In the genomic region with DNA sequence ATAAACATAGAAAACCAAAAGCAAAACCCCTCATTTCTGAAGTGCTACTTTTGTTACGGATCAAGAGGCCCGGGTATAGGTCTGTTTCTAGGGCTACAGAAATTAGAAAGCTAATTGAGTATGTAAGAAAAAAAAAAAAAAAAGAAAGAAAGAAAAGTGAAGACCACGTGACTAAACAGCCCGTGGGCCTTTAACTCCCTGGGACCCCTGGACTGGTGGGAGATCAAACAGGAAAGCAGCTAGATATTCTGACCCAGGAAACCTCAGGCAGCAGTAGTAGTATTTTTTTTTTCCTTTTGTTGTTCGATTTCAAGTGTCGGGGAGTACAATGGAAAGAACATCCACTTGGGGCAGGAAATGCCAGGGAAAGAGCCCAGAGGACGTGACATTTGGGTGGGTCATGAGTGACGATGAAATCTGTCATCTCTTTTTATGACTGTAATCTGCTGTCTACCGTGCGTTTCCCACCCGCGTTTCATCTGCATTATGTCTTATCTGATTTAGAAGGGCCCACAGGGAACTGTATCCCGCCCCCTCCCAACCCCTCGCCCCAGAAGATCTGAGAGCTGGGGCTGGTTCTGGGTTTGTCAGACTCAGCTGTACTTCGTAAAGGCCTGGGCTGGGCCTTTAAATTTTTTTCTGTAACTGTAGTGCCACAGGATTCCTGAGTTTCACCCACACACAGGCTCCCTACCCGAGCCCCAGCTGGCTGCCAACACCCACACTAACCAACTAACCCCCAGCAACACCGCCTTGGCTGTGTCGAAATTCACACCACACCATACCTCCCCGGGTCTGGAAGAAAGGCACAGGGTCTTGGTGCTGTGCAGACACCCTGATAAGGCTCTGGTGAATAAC, we compare ENCODE assay signal across 9 mouse cellular contexts. TPM values are rescaled to one million over a fixed set of nuclear protein-coding genes. Genes with fewer than 3 reads are reported as not detected.
A peak's percentile ranks its signal among the peaks of the same experiment; 100 is the strongest.
DNase-seq lines count a peak whose midpoint lies in the region; TF ChIP-seq lines count a peak whose summit lies in the region.
"Had no signal": no experiment of that assay in that cellular context is flagged by ENCODE, and none has a peak within 500 bp of the region (broad histone marks: within the 10 kb centered on the region; RNA-seq: fewer than 3 reads in every experiment).

No protein-coding gene starts in this region.

- DNase-seq in heart, adult 18-20 months, result peak; percentile 23 to 32
- no peak for DNase-seq in heart, postnatal 10 days
- DNase-seq in testis, postnatal 14 days (ENCODE audit: low spot score), result no peak
- DNase-seq in kidney, postnatal 10 days, result peak; percentile 46
- peak; percentile 52 for DNase-seq in naive thymus-derived CD4-positive, alpha-beta T cell, adult 2 months (ENCODE audit: low read depth)
- DNase-seq in urinary bladder, postnatal 36 days (ENCODE audit: low spot score in 2 of 2), result no peak
- no peak for DNase-seq in testis, postnatal 10 days (ENCODE audit: low spot score)

- H3K36me3 ChIP-seq in testis, adult 2 months (ENCODE audit: control insufficient read depth, insufficient read depth, low read length), result no peaks in the 10 kb centered on the region

- no peaks in the 10 kb centered on the region for H3K27me3 ChIP-seq in testis, adult 2 months (ENCODE audit: control insufficient read depth, insufficient read depth, low read length)

- no peak for TF ChIP-seq POLR2A in testis, adult 2 months (IDR thresholded peaks at IDR 0.05; ENCODE audit: control insufficient read depth, low read depth, low read length)

- H3K4me3 ChIP-seq in testis, adult 2 months (ENCODE audit: control insufficient read depth, low read depth, low read length), result peak overlapping the region; percentile 40

- intact Hi-C loops in heart, postnatal 10 days (cut with DNase I), result loop anchor here (10.0 kb wide), 1 partner anchor 460 kb away; no protein-coding TSS in a partner anchor

- peak overlapping the region; percentile 50 for H3K27ac ChIP-seq in testis, adult 2 months (ENCODE audit: control insufficient read depth, insufficient read depth, low read depth, low read length)

- peaks cover 14% of the 10 kb centered on the region for H3K4me1 ChIP-seq in testis, adult 2 months (ENCODE audit: control insufficient read depth, insufficient read depth, low read length)

- TF ChIP-seq CTCF in testis, adult 2 months (IDR thresholded peaks at IDR 0.05; ENCODE audit: control insufficient read depth, insufficient read depth, insufficient replicate concordance, low read depth, low read length), result no peak

RNA-seq across cellular contexts. Expression of gene Terf2, which starts 18.0 kb away (rescaled TPM):
- total RNA-seq in heart, adult 18-20 months (2021), result 10 to 100 TPM; 11.8 to 13.5 TPM
- 10 to 100 TPM; 18.0 to 18.1 TPM for total RNA-seq in heart, postnatal 10 days (2021)
- polyA plus RNA-seq in testis, adult 2 months (2012; rRNA removed), result 13.6 and 14.1 TPM in 2 replicates

RNA-seq across cellular contexts. Expression of gene Cyb5b, which starts 36.1 kb away (rescaled TPM):
- 10 to 100 TPM; 38.5 to 41.7 TPM for total RNA-seq in heart, adult 18-20 months (2021)
- 10 to 100 TPM; 47.0 to 48.9 TPM for total RNA-seq in heart, postnatal 10 days (2021)
- 31.2 and 31.4 TPM in 2 replicates for polyA plus RNA-seq in testis, adult 2 months (2012; rRNA removed)

RNA-seq across cellular contexts. Expression of gene Tmed6, which starts 48.9 kb away (rescaled TPM):
- not detected for total RNA-seq in heart, adult 18-20 months (2021)
- total RNA-seq in heart, postnatal 10 days (2021), result not detected
- 92.7 and 108 TPM in 2 replicates for polyA plus RNA-seq in testis, adult 2 months (2012; rRNA removed)
- polyA plus RNA-seq: limb, embryonic 11.5 days had no signal

RNA-seq across cellular contexts. Expression of gene Nip7, which starts 57.7 kb away (rescaled TPM):
- total RNA-seq in heart, adult 18-20 months (2021), result 10 to 100 TPM; 22.1 to 22.8 TPM
- 10 to 100 TPM; 24.9 to 28.8 TPM for total RNA-seq in heart, postnatal 10 days (2021)
- polyA plus RNA-seq in testis, adult 2 months (2012; rRNA removed), result 32.1 and 37.3 TPM in 2 replicates

RNA-seq across cellular contexts. Expression of gene Cog8, which starts 57.9 kb away (rescaled TPM):
- total RNA-seq in heart, adult 18-20 months (2021), result 10 to 100 TPM; 15.8 to 17.1 TPM
- total RNA-seq in heart, postnatal 10 days (2021), result 10 to 100 TPM; 18.9 to 22.1 TPM
- polyA plus RNA-seq in testis, adult 2 months (2012; rRNA removed), result 78.6 and 87.1 TPM in 2 replicates

Comparison
In these comparisons a context has a peak if more than half of its experiments do, and no peak if none do; other contexts are left out.
1. DNase-seq: peak in heart, adult 18-20 months (2 of 2), kidney, postnatal 10 days (single experiment) and naive thymus-derived CD4-positive, alpha-beta T cell, adult 2 months (single experiment); none in heart, postnatal 10 days (0 of 2), testis, postnatal 14 days (single experiment), urinary bladder, postnatal 36 days (0 of 2) and testis, postnatal 10 days (single experiment).